Mouse (Mus musculus) liver, postnatal 0 days (tissue): Measurements from ENCODE around the gene Lrrc26. TPM values are rescaled to one million over a fixed set of nuclear protein-coding genes. Genes with fewer than 3 reads are reported as not detected.

Experiments
- ATAC-seq: fragments of 200-750 bp; cut with Nextera tagmentation; 2 replicates; pipeline ENCODE4 v1.8.0; 2017; ENCODE audit warnings: mild to moderate bottlenecking, moderate library complexity
- DNase-seq: peaks from one replicate; pipeline ENCODE4 v3.0.0-alpha.2; 2016
- H3K27ac ChIP-seq: fragments of 300-500 bp; sonication (generic); 2 replicates; pipeline ENCODE4 v1.5.1; 2014; ENCODE audit warnings: antibody characterized with exemption, moderate library complexity, mild to moderate bottlenecking, low read depth
- H3K27me3 ChIP-seq: fragments of 300-500 bp; sonication (generic); 2 replicates; pipeline ENCODE4 v1.6.1; 2014; ENCODE audit warnings: low read length, control low read depth, mixed read lengths; ENCODE audit not compliant: insufficient read depth
- H3K36me3 ChIP-seq: fragments of 300-500 bp; sonication (generic); replicated peaks from 2 replicates; pipeline ENCODE4 v1.6.1; 2014; ENCODE audit warnings: mild to moderate bottlenecking, control low read depth, low read length, moderate library complexity, mixed read lengths; ENCODE audit not compliant: insufficient read depth
- H3K4me1 ChIP-seq: fragments of 300-500 bp; sonication (generic); 2 replicates; pipeline ENCODE4 v1.6.1; 2014; ENCODE audit warnings: antibody characterized with exemption, mild to moderate bottlenecking, control low read depth; ENCODE audit not compliant: insufficient read depth
- H3K4me2 ChIP-seq: fragments of 300-500 bp; sonication (generic); 2 replicates; pipeline ENCODE4 v1.6.1; 2014; ENCODE audit warnings: low read depth, mild to moderate bottlenecking, low read length, moderate library complexity, mixed read lengths
- H3K4me3 ChIP-seq: fragments of 300-500 bp; sonication (generic); 2 replicates; pipeline ENCODE4 v1.5.1; 2014; ENCODE audit warnings: low read depth, low read length
- H3K9ac ChIP-seq: fragments of 300-500 bp; sonication (generic); replicated peaks from 2 replicates; pipeline ENCODE4 v1.6.1; 2014; ENCODE audit warnings: mild to moderate bottlenecking, moderate library complexity
- H3K9me3 ChIP-seq: fragments of 300-500 bp; sonication (generic); 2 replicates; pipeline ENCODE4 v1.6.1; 2016; ENCODE audit warnings: mild to moderate bottlenecking, control low read depth, low read length, mixed read lengths
- CTCF ChIP-seq: sonication (generic); IDR thresholded peaks from 2 replicates; pipeline ENCODE4 v1.5.1; 2016; ENCODE audit warnings: antibody characterized with exemption, low read depth
- EP300 ChIP-seq: IDR thresholded peaks from 2 replicates; pipeline ENCODE4 v1.6.1; 2016; ENCODE audit warnings: antibody characterized with exemption, low read depth, mild to moderate bottlenecking
- WGBS: fragments of 180-500 bp; shearing (Covaris S2); extraction: QIAGEN DNeasy Blood & Tissue Kit; methylation state at CpG from one replicate; pipeline ENCODE4 v1.1.7; 2014; ENCODE audit not compliant: insufficient replicate concordance; 5-methylcytosine and 5-hydroxymethylcytosine counted together
- polyA plus RNA-seq: library from polyadenylated mRNA; unstranded; fragments of >200 nt; fragmentation: Nextera tagmentation; extraction: Ambion mirVana; gene quantifications from 2 replicates; pipeline ENCODE4 v1.2.1, GENCODE M21; 2015

Gene Lrrc26
- polyA plus RNA-seq, 1 experiment from 2014 or later = not detected

DNA sequence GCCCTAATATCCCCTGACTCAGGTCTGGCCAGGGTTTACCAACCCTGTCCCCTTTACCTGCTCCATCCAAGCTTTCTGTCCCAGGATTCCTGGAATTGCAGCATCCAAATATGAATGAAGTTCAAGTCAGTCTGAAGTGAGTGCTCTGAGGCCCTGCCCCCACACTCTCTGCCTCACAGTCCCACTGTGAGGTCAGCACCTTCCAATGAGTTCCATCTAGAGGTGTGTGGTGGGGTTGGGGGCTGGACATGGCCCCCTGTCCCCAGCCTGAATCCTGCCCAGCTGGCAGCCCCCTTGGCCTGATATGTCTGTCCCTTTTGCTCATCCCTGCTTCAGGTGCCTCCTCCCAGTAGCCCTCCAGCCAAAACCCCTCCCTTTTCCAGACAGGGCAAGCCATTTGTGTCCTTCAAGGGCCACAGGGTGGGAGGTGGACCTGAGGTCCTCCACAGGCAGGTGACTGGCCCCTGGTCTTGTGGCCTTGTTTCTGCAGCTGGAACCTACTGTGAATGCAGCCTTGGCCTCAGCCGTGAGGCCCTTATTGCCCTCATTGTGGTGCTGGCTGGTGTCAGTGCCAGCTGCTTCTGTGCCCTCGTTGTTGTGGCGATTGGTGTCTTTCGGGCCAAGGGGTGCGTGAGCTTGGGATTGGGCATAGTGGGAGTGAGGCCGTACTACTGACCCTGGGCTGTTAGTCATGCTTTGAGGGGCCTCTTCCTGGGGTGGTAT lies 1.6 kb upstream of the Lrrc26 start, which contains the start of gene Tmem210:
Gene Tmem210 (plus strand): TSS at position 219 of the 723 bp plus-strand sequence.
- Histone ChIP-seq H3K4me3 (no peak within 1 kb of the TSS), H3K27ac (no peak within 1 kb of the TSS), H3K27me3 (peaks cover 49% of the 10 kb centered on the region), H3K36me3 (peaks cover 18% of the 10 kb centered on the region), H3K4me2 (no peak within 1 kb of the TSS), H3K9me3 (no peaks in the 10 kb centered on the region), H3K4me1 (peaks cover 12% of the 10 kb centered on the region), H3K9ac (no peak within 1 kb of the TSS)
- WGBS = 86% methylated on average over 6 of the region's 6 CpGs
- TF ChIP-seq EP300 = no peak
- TF ChIP-seq CTCF = no peak
- ATAC-seq = no peak
- DNase-seq = no peak

GRCm38 (mm10) chr2:25288734-25289345 lies 875 bp upstream of the Lrrc26 start:
- H3K4me3 ChIP-seq = no peak overlapping the region
- H3K27ac ChIP-seq = no peak overlapping the region
- no peak overlapping the region for H3K4me2 ChIP-seq
- no peak for ATAC-seq
- TF ChIP-seq CTCF = no peak
- TF ChIP-seq EP300 = no peak
- 62% methylated on average over 7 of the region's 7 CpGs for WGBS
- H3K9me3 ChIP-seq = no peaks in the 10 kb centered on the region
- H3K4me1 ChIP-seq = peaks cover 12% of the 10 kb centered on the region
- H3K36me3 ChIP-seq = peaks cover 14% of the 10 kb centered on the region
- peaks cover 49% of the 10 kb centered on the region for H3K27me3 ChIP-seq
- DNase-seq = no peak
- no peak overlapping the region for H3K9ac ChIP-seq

DNA sequence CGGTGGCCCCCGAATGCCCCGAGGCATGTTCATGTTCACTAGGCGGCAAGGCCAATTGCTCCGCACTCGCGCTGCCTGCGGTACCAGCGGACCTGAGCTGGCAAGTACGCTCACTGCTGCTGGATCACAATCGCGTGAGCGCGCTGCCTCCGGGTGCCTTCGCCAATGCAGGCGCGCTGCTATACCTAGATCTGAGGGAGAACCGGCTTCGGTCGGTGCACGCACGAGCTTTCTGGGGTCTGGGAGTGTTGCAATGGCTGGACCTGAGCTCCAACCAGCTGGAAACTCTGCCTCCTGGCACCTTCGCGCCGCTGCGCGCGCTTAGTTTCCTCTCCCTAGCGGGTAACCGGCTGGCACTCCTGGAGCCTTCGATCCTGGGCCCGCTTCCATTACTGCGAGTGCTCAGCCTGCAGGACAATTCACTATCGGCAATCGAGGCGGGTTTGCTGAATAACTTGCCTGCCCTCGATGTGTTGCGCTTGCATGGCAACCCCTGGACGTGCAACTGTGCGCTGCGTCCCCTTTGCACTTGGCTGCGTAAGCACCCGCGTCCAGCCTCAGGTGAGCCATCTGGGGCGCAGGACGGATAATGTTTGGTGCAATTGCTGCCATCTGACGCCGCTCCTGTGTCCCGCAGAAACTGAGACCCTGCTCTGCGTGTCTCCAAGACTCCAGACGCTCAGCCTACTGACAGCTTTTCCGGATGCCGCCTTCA lies 543 bp downstream of the Lrrc26 start:
- H3K9ac ChIP-seq = no peak overlapping the region
- 0 out of 2 replicates have a peak overlapping the region, but pooled peaks have one; percentile 7 for H3K4me2 ChIP-seq
- WGBS = 3% methylated on average over 54 of the region's 54 CpGs
- H3K36me3 ChIP-seq = peaks cover 3% of the 10 kb centered on the region; the same call in 1 of the 2 replicates
- ATAC-seq (no peak), DNase-seq (no peak)
- H3K27ac ChIP-seq = no peak overlapping the region
- no peaks in the 10 kb centered on the region for H3K9me3 ChIP-seq
- H3K4me1 ChIP-seq = peaks cover 12% of the 10 kb centered on the region
- TF ChIP-seq CTCF = no peak
- TF ChIP-seq EP300 = no peak
- H3K4me3 ChIP-seq = no peak overlapping the region
- H3K27me3 ChIP-seq = peaks cover 49% of the 10 kb centered on the region

- H3K4me2 ChIP-seq = no peak overlapping the region
- H3K9ac ChIP-seq = no peak overlapping the region
- H3K4me1 ChIP-seq = peaks cover 12% of the 10 kb centered on the region
- ATAC-seq (no peak), DNase-seq (no peak)
- WGBS = 3% methylated on average over 18 of the region's 18 CpGs
- no peak overlapping the region for H3K27ac ChIP-seq
- TF ChIP-seq CTCF = no peak
- TF ChIP-seq EP300 = no peak
- H3K27me3 ChIP-seq = peaks cover 49% of the 10 kb centered on the region
- H3K9me3 ChIP-seq = no peaks in the 10 kb centered on the region
- no peak overlapping the region for H3K4me3 ChIP-seq
- no peaks in the 10 kb centered on the region for H3K36me3 ChIP-seq
These were observed 1.1 kb downstream of the Lrrc26 start for GRCm38 (mm10) chr2:25290816-25291130.

DNA sequence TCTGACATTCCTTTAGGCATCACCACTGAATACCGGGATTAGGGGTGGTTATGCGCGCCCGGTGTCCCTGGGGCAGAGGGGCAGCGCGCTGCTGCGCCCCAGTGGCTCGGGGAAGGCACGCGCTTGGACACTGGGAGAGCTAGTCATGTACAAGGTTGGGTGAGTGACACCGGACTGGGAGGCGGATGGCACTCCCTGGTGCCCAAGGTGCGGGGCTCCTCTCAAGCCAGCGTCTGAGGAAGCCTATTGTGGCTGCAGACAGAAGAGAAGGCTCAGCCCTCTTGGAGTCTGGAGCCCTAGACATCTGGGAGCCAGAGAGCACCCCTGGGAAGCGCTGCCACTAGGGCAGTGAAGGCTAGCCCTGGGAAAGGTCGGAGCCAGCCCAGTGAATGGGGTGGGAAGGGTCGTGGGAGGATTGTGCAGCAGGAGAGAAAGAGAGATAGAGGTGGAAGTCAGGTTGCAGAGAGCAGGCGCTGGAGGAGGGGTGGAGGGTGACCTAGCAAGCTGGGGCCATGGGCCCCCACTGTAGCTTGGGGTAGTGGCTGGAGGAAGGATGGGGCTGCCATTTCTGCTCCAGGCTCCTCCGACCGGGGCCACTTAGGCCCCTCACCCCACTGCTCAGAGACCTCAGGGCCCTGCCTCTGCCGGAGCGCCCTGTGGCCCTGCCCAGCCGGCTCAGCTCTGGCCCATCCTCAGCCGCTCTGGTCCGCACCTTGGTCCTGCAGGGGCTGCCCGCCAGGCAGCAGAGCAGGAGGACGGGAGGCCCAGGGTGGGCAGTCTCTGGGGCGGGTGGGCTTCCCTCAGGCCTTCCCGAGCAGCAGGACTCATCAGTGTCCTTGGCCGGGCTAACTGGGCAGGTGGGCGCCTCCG lies 1.7 kb downstream of the Lrrc26 start:
- Histone ChIP-seq H3K4me1 (peaks cover 12% of the 10 kb centered on the region), H3K9ac (no peak overlapping the region), H3K27me3 (peaks cover 49% of the 10 kb centered on the region), H3K4me2 (no peak overlapping the region; the same call in 1 of the 2 replicates), H3K27ac (no peak overlapping the region), H3K4me3 (peak overlapping the region; percentile 36), H3K9me3 (no peaks in the 10 kb centered on the region), H3K36me3 (no peaks in the 10 kb centered on the region)
- TF ChIP-seq CTCF (no peak), EP300 (no peak)
- DNase-seq (no peak), ATAC-seq (no peak)
- 9% methylated on average over 31 of the region's 32 CpGs for WGBS
